Mouse (Mus musculus) embryonic fibroblast, embryonic 13.5 days (primary cell): ENCODE results near the gene Tns1.

Source experiments
- CTCF ChIP-seq: IDR thresholded peaks from 2 replicates; pipeline ENCODE4 v1.5.1; 2011; ENCODE audit warnings: mild to moderate bottlenecking, control low read depth, low read length, moderate library complexity, borderline replicate concordance; ENCODE audit not compliant: insufficient read depth
- POLR2A ChIP-seq: IDR thresholded peaks from 2 replicates; pipeline ENCODE4 v1.6.1; 2011; ENCODE audit warnings: low read depth, mild to moderate bottlenecking, control low read depth, low read length, moderate library complexity

DNA sequence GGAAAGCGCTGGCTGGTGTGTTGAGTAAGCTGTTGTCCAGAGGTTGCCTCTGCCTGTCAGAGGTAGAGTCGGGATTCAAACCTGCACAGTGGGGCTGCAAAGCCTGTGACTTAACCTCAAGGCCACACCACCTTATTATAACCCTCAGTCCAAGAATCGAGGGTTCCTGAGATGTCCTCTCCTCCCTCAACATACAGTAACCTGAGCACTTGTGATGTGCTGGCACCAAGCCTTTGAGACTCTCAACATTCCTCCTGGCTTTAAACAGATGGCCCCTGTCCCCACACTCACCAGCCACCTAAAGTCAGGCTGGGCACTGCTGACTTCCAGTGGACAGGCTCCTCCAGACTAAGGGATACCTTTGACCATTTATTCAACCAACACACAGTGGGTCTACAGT is 94.6 kb downstream of the Tns1 start:
- no peak for TF ChIP-seq CTCF
- TF ChIP-seq POLR2A, result no peak
